Mouse (Mus musculus): Measurements from ENCODE around the gene Fam111a.

Fam111a gene

GRCm38 (mm10) chr19:12613646-12614045, 68.1 kb downstream of the Fam111a start:
- DNase-seq (ENCODE audit: low read depth, low spot score) = no peak

- DNase-seq (ENCODE audit: low read depth, low spot score) = peak; percentile 6
These were observed 87.6 kb downstream of the Fam111a start, which contains the start of gene Glyat for GRCm38 (mm10) chr19:12633176-12633575. Gene Glyat (plus strand): TSS chr19:12633308.

- DNase-seq (ENCODE audit: low read depth, low spot score) = no peak
These were observed 88.7 kb downstream of the Fam111a start for GRCm38 (mm10) chr19:12634259-12634658.

- DNase-seq (ENCODE audit: low read depth, low spot score) = no peak
These were observed 89.4 kb downstream of the Fam111a start for GRCm38 (mm10) chr19:12634963-12635362.

GRCm38 (mm10) chr19:12636863-12637262, 91.3 kb downstream of the Fam111a start:
- no peak for DNase-seq (ENCODE audit: low read depth, low spot score)

- DNase-seq (ENCODE audit: low read depth, low spot score) = no peak
These were observed 92.5 kb downstream of the Fam111a start for GRCm38 (mm10) chr19:12638049-12638448.

Measured in 3T3-L1 (cell line).